Mouse (Mus musculus): ENCODE measurements at regions not wholly inside any gene's neighbourhood (a gene's known extent, or its start where the extent isn't known, plus 50 kb on each side); places are given as distances from the start of the nearest gene placed in this dataset.
A peak's percentile ranks its signal among the peaks of the same experiment; 100 is the strongest.

- DNase-seq (ENCODE audit: low read depth, low spot score), result no peak
Measured at GRCm38 (mm10) chr10:95124476-95124875, 179.8 kb upstream of the Plxnc1 start.

DNA sequence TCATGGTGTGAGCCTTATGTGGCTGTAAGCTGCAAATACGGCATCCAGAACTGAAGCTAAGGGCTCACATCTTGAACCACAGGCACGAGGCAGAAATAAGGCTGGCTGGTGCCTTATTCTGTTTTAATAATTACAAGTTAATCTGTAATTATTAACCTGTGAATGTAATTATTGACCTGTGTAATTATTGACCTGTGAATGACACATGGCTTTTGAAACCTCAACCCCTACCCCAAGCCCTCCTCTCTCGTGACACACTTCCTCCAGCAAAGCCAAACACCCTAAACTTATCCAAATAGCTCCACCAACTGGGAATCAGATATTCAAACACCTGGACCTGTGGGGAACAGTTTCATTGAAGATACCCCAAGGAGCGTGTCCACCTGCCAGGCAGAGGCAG lies 175.4 kb upstream of the Plxnc1 start:
- no peak for DNase-seq (ENCODE audit: low read depth, low spot score)

DNA sequence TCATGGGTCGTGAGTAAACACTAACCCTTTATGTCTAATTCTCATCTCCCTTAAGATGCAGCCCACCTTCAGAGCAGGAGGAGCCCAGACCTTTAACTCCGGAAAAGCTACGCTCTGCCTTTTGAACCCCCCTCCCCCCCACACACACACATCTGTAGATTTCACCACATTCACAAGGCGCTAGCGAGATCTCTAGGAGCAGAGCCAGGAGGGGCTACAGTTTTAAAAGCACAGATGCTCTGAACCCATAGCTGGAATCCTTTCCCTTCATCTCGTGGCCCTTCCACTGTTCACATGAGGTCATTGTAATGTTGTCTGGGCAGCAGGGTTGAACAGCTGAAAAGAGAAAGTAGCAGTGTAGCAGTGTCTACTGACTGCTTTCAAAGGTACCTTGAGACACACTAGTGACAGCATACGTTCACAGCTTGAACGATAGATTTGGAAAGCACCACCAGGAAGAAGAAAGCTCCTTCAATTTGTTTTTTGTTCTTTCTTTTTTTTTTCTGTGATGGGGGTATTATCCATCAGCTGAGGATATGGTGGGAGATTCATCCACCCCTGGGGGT lies 174.2 kb upstream of the Plxnc1 start:
- no peak for DNase-seq (ENCODE audit: low read depth, low spot score)

DNA sequence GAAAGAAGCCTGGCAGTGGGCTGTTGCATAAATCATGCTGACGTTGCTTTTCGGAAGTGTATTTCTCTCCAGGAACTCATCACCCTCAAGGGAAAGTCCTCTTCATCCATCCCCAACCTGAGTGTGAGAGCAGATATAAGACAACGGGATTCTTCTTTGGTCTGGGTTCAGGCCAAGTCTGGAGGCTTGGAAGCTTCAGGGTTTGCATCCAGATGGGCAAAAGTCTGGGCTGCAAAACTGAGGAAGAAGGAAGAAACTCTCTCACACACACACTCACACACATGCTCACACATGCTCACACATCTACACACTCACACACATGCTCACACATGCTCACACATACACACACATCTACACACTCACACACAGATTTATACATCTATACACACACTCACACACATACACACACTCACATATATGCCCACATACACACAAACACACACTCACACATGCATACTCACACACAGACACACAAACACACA lies 173.1 kb upstream of the Plxnc1 start:
- no peak for DNase-seq (ENCODE audit: low read depth, low spot score)

- DNase-seq (ENCODE audit: low read depth, low spot score), result no peak
Measured at GRCm38 (mm10) chr10:95117041-95117730, 172.6 kb upstream of the Plxnc1 start.

- no peak for DNase-seq (ENCODE audit: low read depth, low spot score)
Measured at GRCm38 (mm10) chr10:95116579-95117011, 172.0 kb upstream of the Plxnc1 start.

DNA sequence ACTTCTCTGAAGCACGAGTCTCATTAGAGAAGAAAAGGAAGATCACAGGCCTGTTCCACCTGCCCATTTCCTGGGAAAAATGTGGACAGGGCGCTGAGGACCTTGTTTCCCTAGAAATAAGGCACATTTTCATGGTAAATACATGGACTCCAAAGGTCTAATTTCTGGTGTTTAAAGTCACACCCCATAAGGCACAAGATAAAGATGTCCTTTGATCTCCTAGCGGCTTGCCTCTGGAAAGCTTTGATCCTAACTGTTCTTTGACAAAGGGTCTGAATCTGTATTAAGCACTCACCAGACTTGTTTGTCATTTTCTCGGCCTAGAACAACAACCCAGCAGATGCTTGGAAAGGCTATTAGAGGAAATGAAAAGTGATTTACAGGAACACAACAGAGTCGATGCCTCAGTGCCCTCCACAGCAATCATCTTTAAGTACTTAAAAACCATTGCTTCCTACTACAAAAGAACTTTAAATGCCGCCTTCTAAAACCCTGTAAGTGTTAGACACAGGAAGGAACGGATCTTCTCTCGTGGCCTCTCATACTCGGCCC lies 168.3 kb upstream of the Plxnc1 start:
- DNase-seq (ENCODE audit: low read depth, low spot score), result no peak

DNA sequence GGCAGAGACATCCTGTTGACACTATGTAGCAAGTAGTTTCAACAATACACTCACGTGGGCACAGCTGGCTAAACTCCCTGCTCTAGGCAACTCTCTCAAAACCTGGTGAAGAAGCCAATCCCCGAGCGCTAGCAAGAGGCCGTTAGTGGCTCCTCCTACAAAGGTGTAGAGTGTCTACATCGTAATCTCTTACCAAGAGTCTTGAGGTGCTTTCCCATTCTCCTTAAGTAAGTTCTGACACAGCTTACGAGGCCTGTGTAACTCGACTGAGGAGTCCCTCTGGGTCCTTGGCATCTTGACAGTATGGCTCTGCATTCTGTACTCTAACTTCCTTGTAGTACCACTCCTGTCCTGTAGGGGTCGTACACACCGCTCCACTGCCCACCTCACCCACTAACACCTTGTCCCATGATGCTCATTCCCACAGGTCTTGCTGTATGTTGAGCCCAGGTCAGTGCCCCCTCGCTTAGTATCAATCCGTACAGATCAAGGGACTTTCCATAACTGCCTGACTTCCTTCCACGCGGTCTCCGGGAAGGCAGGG lies 167.7 kb upstream of the Plxnc1 start:
- no peak for DNase-seq (ENCODE audit: low read depth, low spot score)

DNA sequence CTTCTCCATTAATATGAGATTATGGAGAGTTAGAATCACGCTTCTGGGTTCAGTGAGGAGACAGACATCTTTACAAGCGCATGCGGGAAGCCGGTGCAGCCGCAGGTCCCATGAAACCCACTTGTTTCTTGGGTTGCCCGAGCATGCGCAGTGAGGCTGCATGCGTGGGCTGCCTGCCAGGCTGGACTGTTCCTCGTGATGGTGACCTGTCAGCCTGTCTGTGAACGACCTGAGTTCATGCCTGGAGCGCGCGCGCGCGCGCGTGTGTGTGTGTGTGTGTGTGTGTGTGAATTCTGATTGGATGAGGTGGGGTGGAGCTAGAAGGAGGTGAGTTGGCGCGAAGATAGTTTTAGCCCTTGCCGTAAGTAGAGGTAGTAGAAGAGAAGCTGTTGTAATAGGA lies 166.2 kb upstream of the Plxnc1 start:
- no peak for DNase-seq (ENCODE audit: low read depth, low spot score)

DNA sequence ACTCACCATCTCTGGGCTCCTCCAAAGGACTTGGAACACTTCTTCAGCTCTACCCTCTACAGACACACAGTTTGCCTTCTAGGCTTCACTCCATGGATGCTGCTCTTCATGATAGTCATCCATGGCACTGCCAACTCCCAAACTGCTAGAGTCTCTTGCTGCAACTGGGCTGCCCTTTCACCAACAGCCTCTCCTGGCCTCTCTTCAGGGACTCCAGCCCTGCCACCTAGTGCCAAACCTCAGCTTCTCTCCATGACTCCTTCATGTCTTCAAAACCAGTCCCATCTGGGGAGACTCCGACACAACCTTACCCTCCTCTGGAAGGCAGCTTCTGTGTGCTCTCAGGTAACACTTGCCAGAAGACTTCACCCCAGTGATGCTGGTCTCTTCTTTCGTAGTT lies 164.9 kb upstream of the Plxnc1 start:
- DNase-seq (ENCODE audit: low read depth, low spot score), result no peak

- no peak for DNase-seq (ENCODE audit: low read depth, low spot score)
Measured at GRCm38 (mm10) chr10:95107532-95108251, 163.1 kb upstream of the Plxnc1 start.

DNA sequence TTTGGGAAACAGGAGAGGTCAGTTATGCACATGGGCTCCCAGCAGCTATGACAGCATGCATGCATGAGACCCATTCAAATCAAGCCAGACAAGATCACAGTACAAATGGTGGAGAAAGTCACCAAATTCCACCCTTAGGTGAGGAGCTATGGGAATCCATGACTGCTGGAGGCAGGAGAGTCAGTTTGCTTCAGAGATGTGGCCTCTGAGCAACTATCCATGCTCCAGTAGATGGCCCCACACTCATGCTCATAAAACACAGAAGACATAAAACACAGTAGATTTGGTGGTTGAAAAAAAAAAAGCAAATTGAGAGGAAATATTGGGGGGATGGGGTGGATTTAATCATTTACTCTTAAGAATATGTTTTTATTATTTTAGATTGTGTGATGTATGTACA lies 159.2 kb upstream of the Plxnc1 start:
- no peak for DNase-seq (ENCODE audit: low read depth, low spot score)

- no peak for DNase-seq (ENCODE audit: low read depth, low spot score)
Measured at GRCm38 (mm10) chr10:95102981-95103380, 158.3 kb upstream of the Plxnc1 start.

- no peak for DNase-seq (ENCODE audit: low read depth, low spot score)
Measured at GRCm38 (mm10) chr10:95099906-95100305, 155.3 kb upstream of the Plxnc1 start.

DNA sequence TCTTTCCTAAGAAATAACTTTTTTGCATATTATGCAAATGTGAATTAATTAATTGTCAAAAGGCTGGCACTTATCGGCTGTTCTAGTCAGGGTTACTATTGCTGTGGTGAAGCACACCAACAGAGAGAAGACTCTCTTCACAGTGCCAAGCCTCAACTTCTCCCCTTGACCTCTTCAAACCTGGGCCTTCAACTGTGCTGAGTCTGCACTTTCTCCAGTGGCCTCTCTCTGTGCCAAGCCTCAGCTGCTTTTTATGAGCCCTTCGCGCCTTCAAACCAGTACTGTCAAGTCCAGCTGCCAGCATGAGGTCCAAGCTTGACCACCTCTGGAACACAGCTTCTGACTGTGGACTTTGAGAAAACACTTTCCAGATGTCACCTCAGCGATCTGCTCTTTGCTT lies 151.2 kb upstream of the Plxnc1 start:
- DNase-seq (ENCODE audit: low read depth, low spot score), result no peak

DNA sequence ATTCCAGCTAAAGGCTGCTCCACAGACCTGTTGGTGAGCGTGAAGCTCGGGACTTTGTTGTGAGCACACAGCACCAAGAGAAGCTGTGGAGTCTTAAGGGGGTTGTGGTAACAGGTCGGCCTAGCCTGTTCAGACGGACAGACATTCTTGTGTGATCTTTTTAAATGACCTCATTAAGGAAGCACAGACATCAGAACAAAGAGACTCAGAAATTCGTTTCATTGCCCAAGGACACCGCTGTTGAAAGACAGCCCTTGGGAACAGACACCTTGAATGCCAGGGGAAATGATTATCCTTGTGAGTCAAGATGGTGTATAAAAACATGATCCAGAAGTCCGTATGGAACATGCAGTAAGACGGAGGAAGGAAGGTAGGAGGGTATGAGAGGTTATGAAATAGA lies 150.1 kb upstream of the Plxnc1 start:
- no peak for DNase-seq (ENCODE audit: low read depth, low spot score)

DNA sequence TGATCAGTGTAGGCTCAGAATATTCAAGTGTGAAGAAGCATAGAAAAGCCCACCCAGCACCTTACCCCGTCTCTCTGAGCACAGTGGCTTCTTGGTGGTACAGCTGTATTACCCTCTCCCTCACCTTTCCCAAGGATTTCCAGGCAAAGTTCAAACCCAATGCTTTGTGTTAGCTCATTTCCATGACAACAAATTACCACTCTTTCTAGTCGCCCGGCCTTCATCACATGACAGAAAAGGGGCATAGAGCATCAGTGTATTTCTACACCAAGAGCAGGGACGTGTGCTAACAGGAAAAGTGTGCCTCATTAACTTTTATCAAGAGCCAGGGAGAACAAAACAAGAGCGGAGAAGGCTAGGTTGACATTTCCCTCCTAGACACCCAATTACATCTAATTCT lies 148.6 kb upstream of the Plxnc1 start:
- no peak for DNase-seq (ENCODE audit: low read depth, low spot score)

- DNase-seq (ENCODE audit: low read depth, low spot score), result no peak
Measured at GRCm38 (mm10) chr10:95091086-95091485, 146.5 kb upstream of the Plxnc1 start.

DNA sequence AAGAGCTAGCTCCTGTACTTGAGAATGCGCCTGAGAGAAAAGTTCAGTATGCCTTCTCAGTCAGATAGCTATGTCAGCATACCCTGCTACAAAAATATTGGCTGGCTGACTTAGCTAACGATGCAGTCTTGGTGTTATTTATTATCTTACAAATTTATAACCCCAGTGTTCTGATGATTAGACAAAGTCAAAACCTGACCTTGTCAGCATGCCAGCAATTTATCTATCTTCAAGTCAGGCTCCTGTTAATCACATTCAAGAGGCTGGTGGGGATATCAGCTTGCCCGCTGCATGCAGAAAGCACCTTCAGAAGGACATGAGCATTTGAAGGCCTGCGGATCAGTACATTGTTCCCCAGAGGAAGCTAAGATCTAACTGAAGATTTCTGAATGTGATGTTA lies 146.0 kb upstream of the Plxnc1 start:
- no peak for DNase-seq (ENCODE audit: low read depth, low spot score)

DNA sequence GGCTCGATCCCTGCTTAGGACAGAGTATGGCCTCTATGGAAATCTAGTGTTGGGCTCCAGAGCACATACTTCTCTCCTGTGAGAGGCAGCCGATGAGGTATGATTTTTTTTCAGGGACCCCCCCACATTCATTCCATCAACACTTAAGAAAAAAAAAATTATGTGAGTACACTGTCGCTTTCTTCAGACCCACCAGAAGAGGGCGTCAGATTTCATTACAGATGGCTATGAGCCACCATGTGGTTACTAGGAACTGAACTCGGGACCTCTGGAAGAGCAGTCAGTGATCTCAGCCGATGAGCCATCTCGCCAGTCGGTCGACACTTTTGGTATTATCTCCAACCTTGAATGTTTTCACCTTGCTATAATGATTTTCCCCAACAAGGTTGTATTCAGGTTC lies 145.4 kb upstream of the Plxnc1 start:
- no peak for DNase-seq (ENCODE audit: low read depth, low spot score)

DNA sequence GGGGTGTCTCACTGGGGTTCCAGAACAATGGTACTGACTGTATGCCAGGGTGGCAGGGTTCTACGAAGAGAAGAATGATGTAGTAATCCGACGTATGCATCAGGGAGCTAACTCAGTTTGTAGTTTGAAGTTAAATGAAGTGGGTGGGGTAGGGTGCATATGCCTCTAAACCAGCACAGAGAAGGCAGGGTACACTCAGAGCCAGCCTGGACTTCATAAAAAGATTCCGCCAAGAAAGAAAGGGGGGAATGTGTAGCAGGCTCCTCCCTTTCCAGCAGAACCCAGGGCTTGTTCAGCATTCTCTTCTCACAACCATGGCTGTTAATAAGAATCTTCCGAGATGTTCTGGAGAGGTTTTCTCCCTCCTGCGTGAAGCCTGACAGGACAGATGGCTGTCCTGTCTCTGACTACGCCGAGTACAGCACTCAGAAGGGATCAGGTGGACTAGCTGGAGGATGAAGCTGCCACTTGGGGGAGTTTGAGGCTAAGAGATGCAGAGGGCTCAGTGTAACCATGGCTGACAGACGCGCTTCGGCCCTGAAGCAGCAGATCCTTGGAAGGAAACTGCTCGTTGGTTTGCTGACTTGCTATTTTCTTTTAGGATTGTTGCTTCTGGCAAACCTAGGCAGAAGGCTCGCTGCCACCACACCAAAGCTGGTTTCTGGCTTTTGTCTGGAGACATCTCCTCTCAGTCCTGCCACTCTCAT lies 143.4 kb upstream of the Plxnc1 start:
- DNase-seq (ENCODE audit: low read depth, low spot score), result peak; percentile 69

- no peak for DNase-seq (ENCODE audit: low read depth, low spot score)
Measured at GRCm38 (mm10) chr10:95086755-95087154, 142.1 kb upstream of the Plxnc1 start.
